Mouse (Mus musculus) ES-CJ7 (cell line): ENCODE results near the gene Umad1.

Experiments
- DNase-seq: peaks from one replicate; pipeline ENCODE4 v3.0.0; 2011; ENCODE audit warnings: low read depth, low spot score

Umad1 gene

DNA sequence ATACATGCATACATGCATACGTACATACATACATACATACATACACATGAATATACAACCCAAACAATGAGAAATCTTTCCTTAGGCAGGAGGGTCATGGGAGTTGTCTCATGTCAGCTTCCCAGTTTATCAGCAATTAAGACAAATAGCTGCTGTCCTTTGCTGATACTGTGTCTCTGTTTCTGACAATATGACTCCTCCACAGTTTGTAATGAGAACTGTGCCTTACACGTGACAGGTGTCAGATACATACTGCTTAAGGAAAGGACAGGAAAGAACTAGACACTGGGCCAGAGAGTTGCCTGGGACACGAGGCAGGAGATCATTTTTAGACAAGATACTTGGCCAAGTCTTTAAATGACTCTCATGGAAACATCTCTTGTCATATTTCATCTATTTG lies 215.2 kb downstream of the Umad1 start:
- no peak for DNase-seq

DNA sequence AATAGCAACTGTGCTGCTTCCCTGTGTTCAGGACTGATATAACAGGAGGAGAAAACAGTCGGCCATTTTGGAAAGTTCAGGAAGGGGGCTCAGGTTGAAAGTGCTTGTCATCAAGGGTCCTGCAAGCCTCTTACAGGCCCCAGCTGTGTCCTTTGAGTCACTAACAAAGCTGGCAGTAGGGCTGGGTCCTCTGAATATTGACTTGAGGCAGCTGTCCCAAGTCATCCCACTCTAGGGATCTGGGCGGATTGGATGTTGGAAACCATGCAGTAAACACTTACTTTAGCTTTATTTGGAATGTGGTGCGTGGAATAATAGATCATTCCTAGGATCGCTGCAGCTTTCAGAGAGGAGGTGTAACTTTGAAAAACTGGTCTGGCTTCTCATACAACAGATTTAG lies 215.7 kb downstream of the Umad1 start:
- DNase-seq: no peak

DNA sequence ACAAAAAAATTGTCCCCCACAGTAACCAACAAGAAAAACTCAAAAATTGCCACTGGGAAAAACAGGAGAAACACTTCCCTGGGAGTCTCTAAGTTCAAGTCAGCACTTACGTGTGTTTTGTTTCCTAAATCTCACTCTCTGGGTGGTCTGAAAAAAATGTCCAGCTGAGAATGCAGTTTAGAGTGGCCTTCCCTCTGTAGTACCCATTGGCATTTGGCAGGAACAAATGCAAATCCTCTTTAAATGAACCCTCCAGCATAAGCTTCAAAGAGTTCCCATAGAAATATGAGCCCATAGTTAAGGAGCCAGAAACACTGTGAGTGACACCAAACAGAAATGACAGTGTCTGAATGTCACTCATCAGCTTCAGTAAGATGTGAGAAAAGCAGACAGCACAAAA lies 220.1 kb downstream of the Umad1 start:
- no peak for DNase-seq

DNA sequence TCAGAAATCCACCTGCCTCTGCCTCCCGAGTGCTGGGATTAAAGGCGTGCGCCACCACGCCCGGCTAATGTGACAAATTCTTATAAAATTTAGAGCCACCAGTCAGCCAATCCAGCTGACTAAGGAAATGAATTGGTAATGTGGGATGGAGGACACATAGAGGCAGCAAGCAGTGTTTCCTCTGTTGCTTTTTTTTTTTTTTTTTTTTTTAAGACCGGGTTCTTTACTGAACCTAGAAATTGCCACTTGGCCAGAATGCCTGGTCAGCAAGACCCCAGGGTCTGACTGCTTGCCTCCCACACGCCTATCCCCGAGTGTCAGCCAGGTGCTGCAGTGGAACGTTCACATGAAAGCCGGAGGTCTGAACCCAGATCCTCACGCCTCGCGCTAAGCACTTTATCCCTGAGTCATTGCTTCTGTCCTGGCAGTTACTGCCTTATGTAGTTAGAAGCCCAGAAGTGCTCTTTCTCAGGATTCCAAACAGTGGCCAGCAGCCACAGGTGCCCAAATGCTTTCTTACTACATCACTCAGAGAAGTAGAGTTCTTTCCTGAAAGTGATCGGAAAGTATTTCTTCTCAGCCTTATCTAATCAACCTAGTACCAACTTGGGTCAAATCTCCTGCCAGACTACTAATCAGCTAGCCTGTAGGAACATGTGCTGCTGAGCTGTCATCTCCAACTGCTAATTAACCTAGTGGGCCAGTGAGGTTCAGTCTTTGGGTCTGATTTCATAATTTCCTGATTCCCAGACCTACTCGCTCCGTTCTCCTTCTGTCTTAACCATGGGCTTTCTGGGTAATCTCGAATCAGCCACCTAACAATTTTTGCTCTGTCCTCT lies 225.6 kb downstream of the Umad1 start:
- no peak for DNase-seq

DNA sequence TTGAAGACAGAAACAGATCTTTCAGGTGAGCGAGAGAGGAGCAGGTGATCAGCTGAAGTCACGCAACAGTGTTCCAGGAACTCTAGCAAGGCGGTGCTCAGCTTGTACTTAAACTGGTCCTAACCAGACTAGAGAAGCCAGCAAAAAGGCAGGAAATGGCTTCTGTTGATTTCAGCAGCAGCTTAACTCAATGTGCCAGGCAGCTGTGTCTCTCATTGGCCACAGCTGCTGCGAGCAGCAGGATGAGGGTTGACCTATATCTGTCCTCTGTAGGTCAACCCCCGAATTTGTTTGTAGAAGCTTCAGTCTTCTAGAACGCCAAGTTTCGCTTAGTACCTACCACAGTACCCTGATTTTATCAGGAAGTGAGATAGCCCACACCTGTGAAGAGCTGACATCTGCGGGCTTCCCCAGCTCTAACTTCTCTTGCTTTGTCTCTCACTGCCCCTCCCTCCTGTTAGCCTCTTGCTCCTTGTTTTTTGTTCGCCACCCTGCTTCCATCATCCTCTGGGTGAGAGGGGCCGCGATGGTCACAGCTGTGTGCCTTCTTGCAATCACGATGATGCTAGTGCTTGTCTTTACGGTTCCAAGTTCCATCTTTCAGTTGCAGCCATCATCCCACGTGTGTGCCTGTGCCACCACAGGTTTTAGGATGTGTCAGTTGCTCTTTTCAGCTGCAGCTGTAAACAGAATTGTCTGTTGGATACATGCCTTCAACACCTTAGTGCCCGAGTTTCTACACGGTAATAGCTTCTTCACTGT lies 226.5 kb downstream of the Umad1 start:
- peak; percentile 66 for DNase-seq

DNA sequence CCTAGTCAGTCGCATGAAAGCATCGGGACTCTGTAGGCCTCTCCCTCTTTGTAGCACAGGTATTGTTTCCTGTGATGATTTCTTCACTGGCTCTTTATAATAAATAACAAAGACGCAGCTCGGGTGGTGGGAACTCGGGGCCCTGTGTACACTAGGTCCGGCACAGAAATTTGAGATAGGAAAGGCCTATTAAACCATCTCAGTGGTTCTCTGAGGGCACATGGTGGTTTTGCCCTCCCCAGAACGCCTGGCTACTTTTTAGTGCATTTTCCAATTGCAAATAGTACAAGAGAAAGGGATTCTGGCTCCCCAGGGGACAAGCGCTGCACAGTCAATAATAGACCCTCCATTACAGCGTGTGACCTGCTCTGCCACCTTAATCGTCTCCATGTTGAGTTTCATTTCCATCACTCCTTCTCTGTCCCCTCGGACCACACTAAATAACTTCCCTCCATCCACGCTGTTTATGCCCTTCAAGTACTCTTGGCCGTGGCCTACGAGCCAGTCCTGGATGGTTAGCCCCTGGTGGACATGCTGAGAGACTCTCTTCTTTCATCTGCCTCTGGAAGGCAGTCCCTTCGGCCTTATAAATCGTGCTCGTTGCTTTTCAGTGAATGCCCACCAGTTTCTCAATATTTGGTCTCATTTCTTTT lies 227.4 kb downstream of the Umad1 start:
- no peak for DNase-seq

DNA sequence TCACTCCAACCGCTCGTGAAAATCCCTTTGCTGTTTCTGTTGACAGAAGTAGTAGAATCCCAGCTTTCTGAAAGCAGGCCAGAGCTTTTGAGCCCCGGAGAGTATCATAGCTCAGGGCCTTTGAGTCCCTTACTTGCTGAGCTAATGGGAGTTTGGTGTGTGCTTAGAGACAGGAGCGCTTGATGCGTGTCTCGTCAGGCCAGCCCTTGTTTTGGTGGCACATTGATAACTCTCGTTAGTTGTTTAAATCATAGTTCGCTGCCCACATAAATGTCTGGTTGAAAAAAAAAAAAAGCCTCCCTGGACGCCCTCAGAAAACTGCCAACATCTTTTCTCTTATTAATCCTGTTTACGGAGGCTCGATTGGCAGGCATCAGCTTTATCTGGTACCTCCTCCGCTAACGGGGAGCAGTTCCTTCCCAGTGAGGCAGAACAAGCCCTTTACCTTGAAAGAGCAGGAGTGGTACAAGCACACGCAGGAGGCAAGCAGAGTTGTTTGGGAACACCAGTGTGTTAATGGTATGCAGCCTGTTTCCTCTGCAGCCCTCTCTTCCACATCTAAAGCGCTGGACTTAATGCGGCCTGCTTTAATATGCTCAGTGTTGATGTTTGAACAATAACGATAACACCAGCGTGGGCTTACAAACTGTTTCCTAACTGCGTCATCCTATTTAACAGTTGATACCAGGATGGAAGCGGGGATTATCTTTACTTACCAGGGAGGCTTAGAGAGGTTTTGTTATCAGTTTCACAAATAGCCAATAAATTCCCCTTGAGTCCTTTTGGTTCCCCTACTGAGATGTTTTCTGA lies 228.2 kb downstream of the Umad1 start:
- DNase-seq: no peak

DNA sequence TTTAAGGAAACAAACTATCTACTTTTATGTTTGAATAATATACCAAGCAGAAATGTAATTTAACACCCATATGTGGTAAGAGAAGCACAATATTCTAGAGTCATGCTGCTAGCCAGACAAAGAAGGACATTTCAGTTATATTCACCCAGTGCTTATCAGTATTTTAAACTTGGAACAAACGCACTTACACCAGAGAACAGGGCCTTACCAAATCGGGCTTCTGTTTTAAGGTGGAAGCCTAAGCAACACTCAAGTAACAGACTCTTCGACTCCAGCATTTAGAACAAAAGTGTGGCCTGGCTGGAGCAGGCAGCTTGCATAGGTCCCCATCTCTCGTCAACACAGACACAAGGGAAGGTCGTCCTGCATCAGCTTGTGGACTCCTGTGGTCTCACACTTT lies 229.2 kb downstream of the Umad1 start:
- no peak for DNase-seq

DNA sequence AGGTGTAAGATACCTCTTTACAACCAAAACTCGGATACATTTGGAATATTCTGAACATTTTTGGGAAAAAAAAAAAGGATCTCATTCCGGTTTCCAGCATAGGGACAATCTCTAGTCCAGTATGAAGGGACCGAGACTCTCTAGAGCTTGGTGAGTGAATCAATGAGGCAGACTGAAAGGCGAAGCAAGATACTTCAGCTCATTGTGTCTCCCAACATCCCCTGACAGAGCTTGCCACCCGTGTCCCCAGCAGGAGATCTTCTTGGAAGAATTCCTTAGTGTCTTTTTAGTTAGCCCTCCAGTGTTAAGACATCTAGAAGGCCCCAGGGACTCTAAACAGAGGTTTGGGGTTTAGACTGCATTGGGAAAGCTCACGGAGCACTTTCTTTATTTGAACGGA lies 230.2 kb downstream of the Umad1 start:
- no peak for DNase-seq

DNA sequence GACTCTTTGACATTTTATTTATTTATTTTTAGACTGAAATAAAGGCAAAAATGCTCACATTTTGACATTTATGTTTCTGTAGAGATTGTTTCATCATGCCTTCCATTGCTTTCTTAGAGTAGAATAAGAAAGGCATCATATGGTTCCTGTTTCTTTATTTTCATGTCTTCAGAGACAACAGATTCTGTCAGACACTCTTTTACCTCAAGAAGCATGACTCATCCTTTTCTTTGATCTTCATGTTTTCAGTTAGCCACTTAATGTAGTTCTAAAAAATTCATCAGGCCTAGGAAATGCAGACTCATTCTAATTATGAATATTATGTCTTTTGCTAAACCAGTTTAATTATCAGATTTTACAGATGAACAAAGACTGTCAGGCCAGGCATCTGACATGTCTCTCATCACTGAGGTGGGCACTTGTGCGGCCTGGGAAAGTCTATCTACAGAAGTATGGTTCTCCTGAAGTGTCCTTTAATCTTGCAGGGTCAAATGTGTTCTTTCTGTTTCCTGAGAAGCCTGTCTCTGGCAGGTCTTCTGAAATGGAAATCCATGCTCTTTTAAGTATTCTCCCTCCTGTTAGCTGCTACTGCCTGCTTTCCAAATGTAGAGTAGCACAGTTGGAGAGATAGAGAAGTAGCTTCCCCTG lies 231.0 kb downstream of the Umad1 start:
- no peak for DNase-seq

DNA sequence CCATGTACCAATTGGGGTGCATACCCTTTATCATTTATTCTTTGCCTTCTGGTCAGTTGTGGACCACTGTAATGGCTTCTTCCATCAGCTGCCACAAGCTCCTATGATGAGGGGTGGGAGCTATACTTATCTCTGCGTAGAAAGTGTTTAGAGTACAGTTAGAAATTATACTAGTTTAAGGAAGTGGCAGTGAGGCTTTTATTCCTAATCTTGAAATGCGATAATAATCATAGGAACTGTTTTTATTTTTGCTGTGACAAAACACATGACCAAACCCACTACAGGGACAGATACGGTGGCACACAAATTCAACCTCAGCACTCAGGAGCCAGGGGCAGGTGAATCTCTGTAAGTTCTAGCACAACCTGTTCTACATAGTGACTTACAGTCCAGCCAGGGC lies 233.2 kb downstream of the Umad1 start:
- no peak for DNase-seq

DNA sequence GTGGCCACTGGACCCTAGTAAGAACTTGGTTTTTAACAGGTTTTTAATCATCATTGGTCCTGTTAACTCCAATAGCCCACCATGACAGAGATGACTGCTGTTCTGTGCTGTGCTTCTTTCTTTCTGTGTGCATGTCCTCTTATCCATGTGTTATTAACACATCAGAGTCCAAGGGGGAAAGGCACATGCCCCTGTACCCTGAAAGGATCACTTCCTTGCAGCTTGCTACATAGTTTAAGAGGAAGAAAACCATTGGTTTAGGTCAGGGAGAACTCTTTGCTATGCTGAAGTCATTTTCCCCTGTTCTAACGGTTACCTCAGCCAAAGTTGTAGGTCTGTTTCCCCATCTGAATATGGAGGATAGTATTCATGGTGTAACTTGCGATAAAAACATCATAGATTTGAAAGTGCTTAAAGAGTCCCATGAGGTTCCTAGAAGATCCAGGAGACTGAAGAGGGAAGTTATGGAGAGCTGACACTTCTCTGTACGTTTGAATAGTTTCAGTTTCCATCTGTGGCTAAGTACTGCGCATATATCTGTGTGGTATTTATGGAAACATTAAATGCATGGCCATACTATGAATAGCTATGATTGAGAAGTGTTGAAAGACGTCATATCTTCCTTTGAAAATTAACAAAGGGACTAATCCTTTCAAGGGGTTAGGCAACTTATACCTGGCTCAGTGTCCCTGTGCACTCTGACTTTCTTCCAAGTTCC lies 236.2 kb downstream of the Umad1 start:
- no peak for DNase-seq

DNA sequence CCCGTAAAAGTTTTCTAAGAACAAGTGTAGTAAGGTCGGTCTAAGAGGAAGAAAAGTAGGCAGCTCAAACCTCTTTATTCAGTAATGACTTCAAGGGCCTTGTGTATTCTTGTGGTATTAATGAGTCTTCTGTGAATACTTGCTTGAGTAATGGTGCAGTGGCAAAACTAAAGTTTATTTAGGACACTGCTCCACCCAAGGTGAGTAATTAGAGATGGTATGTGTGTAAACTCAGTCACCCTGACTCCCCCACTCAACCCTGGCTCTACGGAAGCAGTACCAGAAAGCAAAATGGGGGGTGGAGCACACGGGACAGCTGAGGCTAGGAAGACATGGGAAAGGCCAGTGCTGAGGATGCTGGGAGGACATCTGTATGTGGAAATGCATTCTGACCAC lies 236.7 kb downstream of the Umad1 start:
- DNase-seq: no peak

DNA sequence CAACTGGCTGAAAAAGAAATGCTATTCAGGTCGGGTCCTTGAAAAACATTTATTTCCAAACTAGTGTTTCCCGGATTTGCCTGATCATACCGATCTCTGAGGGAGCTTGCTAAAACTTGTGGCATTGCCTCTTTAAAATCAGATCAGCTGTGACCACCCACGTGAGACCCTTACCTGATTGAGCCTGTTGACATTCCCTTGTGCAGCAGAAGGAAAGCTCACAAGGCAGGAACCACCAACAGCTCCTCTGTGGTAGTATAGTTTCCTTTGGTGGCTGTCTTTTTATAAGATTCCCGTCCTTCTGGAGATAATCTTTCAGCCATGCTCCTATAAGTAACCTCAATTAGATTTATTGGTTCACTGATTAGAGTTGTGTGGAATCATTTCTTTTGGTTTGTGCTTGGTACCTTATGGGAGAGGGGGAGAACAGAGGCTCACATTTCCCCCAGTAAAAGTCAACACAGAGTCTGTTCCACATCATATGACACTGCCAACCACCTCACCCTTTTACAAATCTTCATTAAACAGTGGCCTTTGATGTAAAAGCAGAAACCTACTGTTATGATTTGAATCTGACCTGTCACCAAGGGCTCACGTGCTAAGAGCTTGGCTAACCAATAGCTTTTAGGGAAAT lies 238.3 kb downstream of the Umad1 start:
- DNase-seq: no peak

DNA sequence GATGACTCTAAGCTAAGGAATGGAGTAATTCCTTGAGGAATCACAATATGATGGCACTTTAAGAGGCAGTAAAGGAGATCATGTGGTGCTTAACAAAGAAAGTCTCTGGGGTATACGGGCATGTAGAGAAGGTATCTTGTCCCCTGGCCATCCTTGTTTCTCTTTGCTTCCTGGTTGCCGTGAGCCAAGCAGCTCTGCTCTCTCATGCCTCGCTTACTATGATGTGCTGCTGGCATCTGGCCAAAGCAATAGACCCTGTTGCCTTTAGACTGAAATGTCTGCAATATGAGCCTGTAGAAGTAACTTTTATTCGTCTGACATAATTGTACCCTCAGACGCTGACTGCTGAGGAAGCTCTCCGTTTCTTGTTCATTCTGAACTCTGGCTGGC lies 238.8 kb downstream of the Umad1 start:
- no peak for DNase-seq

DNA sequence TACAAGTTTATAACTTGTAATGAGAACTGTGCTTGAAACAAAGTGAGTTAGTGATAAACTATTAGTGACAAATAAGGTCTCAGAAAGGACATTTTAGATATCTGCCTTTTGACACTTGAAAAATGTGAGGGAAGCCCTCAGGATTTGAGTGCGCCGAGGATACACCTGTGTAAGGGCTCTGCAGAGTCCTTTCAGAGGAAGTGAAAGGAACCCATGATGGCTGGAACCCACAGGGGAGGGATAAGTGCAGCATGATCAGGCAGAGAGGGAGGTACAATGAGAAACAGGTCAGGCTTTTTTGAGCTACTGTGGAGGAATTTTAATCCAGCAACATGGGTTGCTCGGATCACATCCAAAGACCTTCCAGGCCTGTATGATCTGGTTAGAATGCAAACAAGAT lies 239.9 kb downstream of the Umad1 start:
- no peak for DNase-seq

DNA sequence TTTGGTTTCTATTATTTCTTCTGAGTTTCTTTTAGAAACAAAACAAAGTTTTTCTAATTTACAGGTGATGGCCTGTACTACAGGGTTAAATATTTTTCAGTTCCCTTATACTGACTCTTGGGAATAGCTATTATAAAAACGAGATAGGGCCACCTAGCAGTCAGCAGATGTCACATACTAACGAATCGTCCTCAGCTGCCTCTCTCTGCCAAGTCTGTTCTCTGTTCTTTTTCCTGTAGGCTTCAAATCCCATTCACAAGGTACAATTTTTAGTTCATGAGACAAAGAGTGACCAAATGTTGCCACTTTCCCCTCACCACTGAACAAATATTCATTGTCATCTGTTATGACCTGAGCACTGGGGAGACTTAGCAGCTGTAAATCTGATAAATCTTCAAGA lies 244.9 kb downstream of the Umad1 start:
- no peak for DNase-seq

DNA sequence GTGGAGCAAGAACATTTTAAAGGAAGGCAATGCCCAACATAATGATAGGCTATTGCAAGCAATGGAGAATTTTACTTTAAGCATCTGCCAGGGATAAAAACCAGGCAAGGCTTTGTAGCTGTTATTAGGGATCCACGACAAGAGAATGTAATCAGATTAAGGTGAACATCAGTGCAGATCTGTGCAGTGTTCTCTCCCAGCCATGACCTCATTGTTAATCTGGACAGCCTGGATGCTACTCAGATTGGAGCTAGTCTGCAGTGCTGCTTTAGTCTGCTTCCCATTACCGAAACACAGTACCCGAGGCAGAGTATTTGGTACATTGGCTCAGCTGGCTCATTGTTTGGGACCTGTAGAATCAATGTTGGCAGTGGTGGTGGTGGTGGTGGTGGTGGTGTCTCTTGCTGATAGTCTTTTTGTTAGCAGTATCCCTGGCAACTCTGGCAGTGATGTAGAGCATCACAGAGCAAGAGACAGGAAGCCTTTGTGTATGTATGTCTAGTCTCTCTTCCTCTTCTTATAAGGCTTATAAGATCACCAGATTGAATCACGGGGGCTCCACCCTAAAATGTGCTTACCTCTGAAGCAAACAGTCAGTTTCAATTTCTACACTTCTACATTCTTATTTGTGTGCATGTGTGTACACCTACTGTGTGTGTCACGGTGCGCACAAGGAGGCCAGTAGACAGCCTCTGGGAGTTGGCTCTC lies 245.6 kb downstream of the Umad1 start:
- DNase-seq: no peak

DNA sequence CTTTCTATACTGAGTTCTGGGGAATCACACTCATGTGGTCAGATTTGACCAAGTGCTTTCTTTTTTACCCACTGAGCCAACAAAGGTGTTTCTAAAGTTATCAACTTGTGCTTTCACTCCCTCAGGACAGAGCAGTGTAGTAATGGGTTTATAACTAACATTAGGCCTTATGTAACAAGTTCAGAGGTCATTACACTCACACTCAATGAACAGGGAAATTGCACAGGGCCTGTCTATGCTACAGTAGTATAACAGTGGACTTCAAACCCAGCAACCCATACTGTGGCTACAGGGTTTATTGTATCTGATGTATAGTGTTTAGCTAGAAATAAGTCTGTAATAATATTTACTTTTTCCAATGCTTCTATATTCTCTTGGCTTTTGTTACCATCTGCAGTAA lies 247.5 kb downstream of the Umad1 start:
- no peak for DNase-seq
